Comparison of ENCODE assay signal across 1 mouse cellular context in the genomic region with DNA sequence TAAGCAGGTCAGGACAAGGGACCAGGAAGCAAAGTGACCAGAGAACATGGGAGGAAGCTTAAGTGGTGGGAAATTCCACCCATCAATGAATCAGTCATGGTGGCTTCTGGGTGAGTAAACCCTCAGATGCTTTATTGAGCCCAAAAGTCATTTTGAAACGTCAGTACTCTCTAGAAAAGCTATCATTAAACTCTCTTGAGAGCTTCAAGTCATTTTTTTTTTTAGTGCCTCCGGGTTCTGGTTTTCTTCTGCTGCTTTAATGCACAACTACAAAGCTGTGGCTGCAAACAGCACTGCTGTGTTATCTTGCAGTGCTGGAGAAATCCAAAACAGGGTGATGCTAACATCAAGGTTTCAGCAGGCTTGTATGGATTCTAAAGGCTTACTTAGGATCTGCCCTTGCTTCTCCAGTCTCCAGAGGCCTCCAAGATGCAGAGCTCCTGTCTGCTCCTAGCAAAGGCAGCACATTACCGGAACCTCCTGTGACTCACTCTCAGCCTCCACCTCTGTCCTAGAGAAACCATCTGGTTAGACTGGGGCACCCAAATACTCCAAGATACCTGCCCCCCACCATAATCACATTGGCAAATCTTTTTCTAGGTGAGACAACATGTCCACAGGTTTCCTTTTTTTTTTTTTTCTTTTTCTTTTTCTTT.
TF ChIP-seq lines count a peak whose summit lies in the region.

No protein-coding gene starts in this region.

TF ChIP-seq in CH12.LX, 34 proteins besides CTCF, POLR2A, EP300 and RAD21 (continued from another document):
- TF ChIP-seq SMC3 (IDR thresholded peaks at IDR 0.05; ENCODE audit: low read depth, low read length), result no peak
- peak; percentile 78 for TF ChIP-seq JUN (IDR thresholded peaks at IDR 0.05; ENCODE audit: insufficient read depth, low read depth, low read length)
TF ChIP-seq in CH12.LX: peak in this region for 18.
